ENCODE assay signal across 7 mouse cellular contexts in the genomic region with DNA sequence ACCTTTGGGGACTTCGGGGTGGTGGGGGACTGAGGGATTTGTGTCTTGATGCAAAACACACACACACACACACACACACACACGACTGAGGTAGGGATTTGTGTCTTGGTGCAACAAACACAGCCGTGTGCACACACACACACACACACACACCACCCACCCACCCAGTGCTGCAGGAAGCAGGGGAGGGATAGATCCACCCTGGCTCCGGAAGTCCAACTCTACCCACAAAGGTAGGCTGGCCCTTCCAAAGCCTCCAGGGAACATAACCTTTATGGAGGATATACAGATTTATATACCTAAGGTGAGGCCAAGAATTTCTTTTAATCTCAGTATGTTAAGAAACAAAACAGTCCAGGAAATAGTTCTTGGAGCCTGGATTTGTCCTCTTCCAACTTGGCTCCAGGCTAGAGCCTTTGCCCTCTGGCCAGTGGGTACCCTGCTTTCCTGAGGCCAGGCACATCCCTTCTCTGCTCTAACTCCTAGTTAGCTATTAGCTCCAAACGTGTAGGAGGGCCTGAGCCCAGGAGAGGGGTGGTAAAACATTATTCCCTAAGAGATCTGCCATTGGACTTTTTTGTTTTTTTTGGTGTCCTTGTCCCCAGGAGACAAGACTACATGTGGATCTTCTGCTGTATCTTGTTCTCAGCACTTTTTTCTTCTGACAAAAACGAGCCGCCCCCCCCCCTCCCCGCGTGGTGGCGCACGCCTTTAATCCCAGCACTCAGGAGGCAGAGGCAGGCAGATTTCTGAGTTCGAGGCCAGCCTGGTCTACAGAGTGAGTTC. TPM values are rescaled to one million over a fixed set of nuclear protein-coding genes. Genes with fewer than 3 reads are reported as not detected.
DNase-seq lines count a peak whose midpoint lies in the region; ATAC-seq and TF ChIP-seq lines count a peak whose summit lies in the region.

No protein-coding gene starts in this region.

- peak overlapping the region; percentile 98 for H3K27ac ChIP-seq in hindbrain, embryonic 10.5 days
- H3K27ac ChIP-seq in limb, embryonic 14.5 days (replicated peaks; ENCODE audit: low read depth, low read length): peak overlapping the region; percentile 85
- peak overlapping the region; percentile 98 for H3K27ac ChIP-seq in stomach, postnatal 0 days (replicated peaks)

- no peaks in the 10 kb centered on the region for H3K9me3 ChIP-seq in E14TG2a.4 (ENCODE audit: low read length)
- H3K9me3 ChIP-seq in hindbrain, embryonic 10.5 days: no peaks in the 10 kb centered on the region
- H3K9me3 ChIP-seq in limb, embryonic 14.5 days (ENCODE audit: control insufficient read depth, low read length): no peaks in the 10 kb centered on the region
- H3K9me3 ChIP-seq in stomach, postnatal 0 days (ENCODE audit: control insufficient read depth, low read length): no peaks in the 10 kb centered on the region

- H3K79me2 ChIP-seq in C2C12 (ENCODE audit: control insufficient read depth, insufficient read depth): peaks cover 24% of the 10 kb centered on the region

- H3ac ChIP-seq in C2C12 (ENCODE audit: control insufficient read depth, insufficient read length, low read depth): peak overlapping the region; percentile 64

- peaks cover 20% of the 10 kb centered on the region for H3K36me3 ChIP-seq in C2C12 (ENCODE audit: control insufficient read depth, insufficient read depth)
- H3K36me3 ChIP-seq in E14TG2a.4 (ENCODE audit: insufficient read depth, low read length): peaks cover 46% of the 10 kb centered on the region
- peaks cover 45% of the 10 kb centered on the region for H3K36me3 ChIP-seq in hindbrain, embryonic 10.5 days
- peaks cover 35% of the 10 kb centered on the region for H3K36me3 ChIP-seq in limb, embryonic 14.5 days (ENCODE audit: control insufficient read depth, insufficient read depth, low read length)
- H3K36me3 ChIP-seq in stomach, postnatal 0 days (ENCODE audit: control insufficient read depth, insufficient read depth, low read length): no peaks in the 10 kb centered on the region; the same call in 1 of the 2 replicates

- H3K9ac ChIP-seq in limb, embryonic 14.5 days (ENCODE audit: low read depth, low read length, severe bottlenecking): peak overlapping the region; percentile 76
- H3K9ac ChIP-seq in stomach, postnatal 0 days (ENCODE audit: low read length): peak overlapping the region; percentile 89

- TF ChIP-seq EP300 in stomach, postnatal 0 days (optimal IDR thresholded peaks at IDR 0.05): no peak

- no peak for ATAC-seq in limb, embryonic 14.5 days (ENCODE audit: low FRiP score, low read depth)
- 0 out of 2 replicates have a peak, but pooled peaks have one; percentile 16 for ATAC-seq in stomach, postnatal 0 days (ENCODE audit: low FRiP score, low TSS enrichment)
- ATAC-seq in erythroid progenitor cell, adult 5-6 weeks (replicated peaks; ENCODE audit: low FRiP score, poor library complexity, severe bottlenecking): no peak

- peaks cover 74% of the 10 kb centered on the region for H3K4me1 ChIP-seq in E14TG2a.4 (replicated peaks; ENCODE audit: low read depth, low read length)
- peaks cover 60% of the 10 kb centered on the region for H3K4me1 ChIP-seq in hindbrain, embryonic 10.5 days (replicated peaks)
- peaks cover 18% of the 10 kb centered on the region for H3K4me1 ChIP-seq in limb, embryonic 14.5 days (ENCODE audit: control insufficient read depth, insufficient read depth, low read length)
- H3K4me1 ChIP-seq in stomach, postnatal 0 days (replicated peaks; ENCODE audit: control insufficient read depth, insufficient read depth): peaks cover 11% of the 10 kb centered on the region

- peaks cover 2% of the 10 kb centered on the region for H3K79me3 ChIP-seq in C2C12 (ENCODE audit: low read depth)

- peak overlapping the region; percentile 82 for H3K4me2 ChIP-seq in limb, embryonic 14.5 days (replicated peaks; ENCODE audit: low read depth, low read length, severe bottlenecking)
- peak overlapping the region; percentile 67 for H3K4me2 ChIP-seq in stomach, postnatal 0 days (replicated peaks; ENCODE audit: low read depth)

- peak overlapping the region; percentile 74 for H3K4me3 ChIP-seq in C2C12 (ENCODE audit: insufficient read depth, poor library complexity, severe bottlenecking)
- H3K4me3 ChIP-seq in E14TG2a.4 (replicated peaks; ENCODE audit: low read length): peak overlapping the region; percentile 94
- peak overlapping the region; percentile 99 for H3K4me3 ChIP-seq in hindbrain, embryonic 10.5 days
- peak overlapping the region; percentile 75 for H3K4me3 ChIP-seq in limb, embryonic 14.5 days (replicated peaks; ENCODE audit: low read length)
- H3K4me3 ChIP-seq in stomach, postnatal 0 days (ENCODE audit: low read depth, low read length): peak overlapping the region; percentile 69

- TF ChIP-seq CTCF in C2C12 (IDR thresholded peaks at IDR 0.05; ENCODE audit: control insufficient read depth, insufficient read depth, insufficient read length): no peak
- no peak for TF ChIP-seq CTCF in E14TG2a.4 (conservative IDR thresholded peaks at IDR 0.05; ENCODE audit: low read length)
- TF ChIP-seq CTCF in stomach, postnatal 0 days (IDR thresholded peaks at IDR 0.05; ENCODE audit: low read depth): no peak

- WGBS in hindbrain, embryonic 10.5 days: 53% methylated on average over 12 of the region's 12 CpGs
- WGBS in limb, embryonic 14.5 days: 52% methylated on average over 12 of the region's 12 CpGs
- WGBS in stomach, postnatal 0 days: 46% methylated on average over 12 of the region's 12 CpGs

- TF ChIP-seq POLR2A in limb, embryonic 14.5 days (IDR thresholded peaks at IDR 0.05; ENCODE audit: borderline replicate concordance, extremely low read depth, insufficient read depth, insufficient read length): no peak

- H3K27me3 ChIP-seq in C2C12 (ENCODE audit: control insufficient read depth, insufficient read depth, insufficient read length) (no peaks in the 10 kb centered on the region), E14TG2a.4 (ENCODE audit: insufficient read depth, low read length) (no peaks in the 10 kb centered on the region)
- peaks cover 3% of the 10 kb centered on the region; the same call in 1 of the 2 replicates for H3K27me3 ChIP-seq in hindbrain, embryonic 10.5 days (ENCODE audit: insufficient read depth, poor library complexity, severe bottlenecking)
- no peaks in the 10 kb centered on the region for H3K27me3 ChIP-seq in limb, embryonic 14.5 days (ENCODE audit: control insufficient read depth, insufficient read depth, low read length)
- H3K27me3 ChIP-seq in stomach, postnatal 0 days (ENCODE audit: control insufficient read depth, insufficient read depth, low read length): no peaks in the 10 kb centered on the region

- no peak for DNase-seq in hindbrain, embryonic 10.5 days (ENCODE audit: low spot score)
- no peak for DNase-seq in limb, embryonic 14.5 days (ENCODE audit: low spot score)
- peak; percentile 64 for DNase-seq in stomach, postnatal 0 days (ENCODE audit: low spot score)
- no peak for DNase-seq in frontal cortex, postnatal 25 days (ENCODE audit: low spot score in 2 of 2)

TF ChIP-seq in C2C12, 6 proteins besides CTCF, POLR2A, EP300 and RAD21:
- TF ChIP-seq MYOG (IDR thresholded peaks at IDR 0.05; ENCODE audit: control insufficient read depth, extremely low read depth, insufficient read length) (no peak), USF1 (IDR thresholded peaks at IDR 0.05; ENCODE audit: low read depth) (no peak), MYOD1 (IDR thresholded peaks at IDR 0.05; ENCODE audit: control insufficient read depth, insufficient read length, low read depth) (no peak), CEBPB (IDR thresholded peaks at IDR 0.05; ENCODE audit: low read depth) (no peak), MAX (IDR thresholded peaks at IDR 0.05) (no peak), FOSL1 (IDR thresholded peaks at IDR 0.05; ENCODE audit: insufficient read depth, low read length, poor library complexity, severe bottlenecking) (no peak)

RNA-seq across cellular contexts. Expression of gene Ubald2, which starts 1.3 kb away (rescaled TPM):
- polyA plus RNA-seq in C2C12 (2012; fragmentation: generic; extraction: Trizol): 126 TPM
- polyA plus RNA-seq in hindbrain, embryonic 10.5 days (2016; fragmentation: Nextera tagmentation; extraction: Ambion mirVana): 45.8 and 84.5 TPM in 2 replicates
- 131 and 148 TPM in 2 replicates for polyA plus RNA-seq in limb, embryonic 14.5 days (2012; rRNA removed)
- 46.2 and 48.6 TPM in 2 replicates for polyA plus RNA-seq in limb, embryonic 14.5 days (2014; fragmentation: Nextera tagmentation; extraction: Ambion mirVana)
- polyA plus RNA-seq in stomach, postnatal 0 days (2015; fragmentation: Nextera tagmentation; extraction: Ambion mirVana): 35.4 and 35.7 TPM in 2 replicates
- total RNA-seq in erythroid progenitor cell, adult 5-6 weeks (2015; ENCODE audit: low replicate concordance): 153 and 187 TPM in 2 replicates
- total RNA-seq in erythroid progenitor cell, adult 5-6 weeks (2017; ENCODE audit: low replicate concordance): 47.2 and 63.3 TPM in 2 replicates

RNA-seq across cellular contexts. Expression of gene Rnf157, which starts 22.3 kb away (rescaled TPM):
- 13.2 TPM for polyA plus RNA-seq in C2C12 (2012; fragmentation: generic; extraction: Trizol)
- polyA plus RNA-seq in hindbrain, embryonic 10.5 days (2016; fragmentation: Nextera tagmentation; extraction: Ambion mirVana): 9.5 and 16.9 TPM in 2 replicates
- polyA plus RNA-seq in limb, embryonic 14.5 days (2012; rRNA removed): 20.1 and 23.2 TPM in 2 replicates
- polyA plus RNA-seq in limb, embryonic 14.5 days (2014; fragmentation: Nextera tagmentation; extraction: Ambion mirVana): 17.3 and 19.7 TPM in 2 replicates
- 2.8 and 3.0 TPM in 2 replicates for polyA plus RNA-seq in stomach, postnatal 0 days (2015; fragmentation: Nextera tagmentation; extraction: Ambion mirVana)
- 5.8 and 11.7 TPM in 2 replicates for total RNA-seq in erythroid progenitor cell, adult 5-6 weeks (2015; ENCODE audit: low replicate concordance)
- 9.2 and 9.8 TPM in 2 replicates for total RNA-seq in erythroid progenitor cell, adult 5-6 weeks (2017; ENCODE audit: low replicate concordance)

RNA-seq across cellular contexts. Expression of gene Qrich2, which starts 30.9 kb away (rescaled TPM):
- polyA plus RNA-seq in C2C12 (2012; fragmentation: generic; extraction: Trizol): 0.04 TPM
- polyA plus RNA-seq in hindbrain, embryonic 10.5 days (2016; fragmentation: Nextera tagmentation; extraction: Ambion mirVana): 0.16 and 0.20 TPM in 2 replicates
- 0.09 and 0.33 TPM in 2 replicates for polyA plus RNA-seq in limb, embryonic 14.5 days (2012; rRNA removed)
- polyA plus RNA-seq in limb, embryonic 14.5 days (2014; fragmentation: Nextera tagmentation; extraction: Ambion mirVana): 0.17 and 0.36 TPM in 2 replicates
- 0.08 and 0.16 TPM in 2 replicates for polyA plus RNA-seq in stomach, postnatal 0 days (2015; fragmentation: Nextera tagmentation; extraction: Ambion mirVana)
- total RNA-seq in erythroid progenitor cell, adult 5-6 weeks (2015; ENCODE audit: low replicate concordance): not detected in 2 replicates
- total RNA-seq in erythroid progenitor cell, adult 5-6 weeks (2017; ENCODE audit: low replicate concordance): not detected in 2 replicates

RNA-seq across cellular contexts. Expression of gene Prpsap1, which starts 58.8 kb away (rescaled TPM):
- polyA plus RNA-seq in C2C12 (2012; fragmentation: generic; extraction: Trizol): 81.0 TPM
- 210 and 236 TPM in 2 replicates for polyA plus RNA-seq in hindbrain, embryonic 10.5 days (2016; fragmentation: Nextera tagmentation; extraction: Ambion mirVana)
- polyA plus RNA-seq in limb, embryonic 14.5 days (2012; rRNA removed): 134 and 144 TPM in 2 replicates
- 148 and 157 TPM in 2 replicates for polyA plus RNA-seq in limb, embryonic 14.5 days (2014; fragmentation: Nextera tagmentation; extraction: Ambion mirVana)
- polyA plus RNA-seq in stomach, postnatal 0 days (2015; fragmentation: Nextera tagmentation; extraction: Ambion mirVana): 94.0 and 97.1 TPM in 2 replicates
- 10.8 and 15.9 TPM in 2 replicates for total RNA-seq in erythroid progenitor cell, adult 5-6 weeks (2015; ENCODE audit: low replicate concordance)
- 9.5 and 12.0 TPM in 2 replicates for total RNA-seq in erythroid progenitor cell, adult 5-6 weeks (2017; ENCODE audit: low replicate concordance)
